Mouse (Mus musculus) olfactory bulb, adult 2 months (tissue): ENCODE data around the gene Tmem217. TPM values are rescaled to one million over a fixed set of nuclear protein-coding genes. Genes with fewer than 3 reads are reported as not detected.
A peak's percentile ranks its signal among the peaks of the same experiment; 100 is the strongest.

Experiments
- H3K27ac ChIP-seq: fragments of 200-500 bp; 2 replicates; pipeline ENCODE4 v1.5.1; 2012; ENCODE audit warnings: low read depth, low read length; ENCODE audit not compliant: insufficient read depth
- H3K4me1 ChIP-seq: fragments of 200-500 bp; 2 replicates; pipeline ENCODE4 v1.6.1; 2012; ENCODE audit warnings: low read length; ENCODE audit not compliant: control insufficient read depth, insufficient read depth
- H3K4me3 ChIP-seq: fragments of 200-500 bp; 2 replicates; pipeline ENCODE4 v1.5.1; 2012; ENCODE audit warnings: mild to moderate bottlenecking, low read depth, low read length, moderate library complexity; ENCODE audit not compliant: insufficient read depth
- CTCF ChIP-seq: fragments of 200-500 bp; IDR thresholded peaks from 2 replicates; pipeline ENCODE4 v1.5.1; 2012; ENCODE audit warnings: low read depth, mild to moderate bottlenecking, low read length, moderate library complexity; ENCODE audit not compliant: insufficient read depth
- POLR2A ChIP-seq: fragments of 200-500 bp; IDR thresholded peaks from 2 replicates; pipeline ENCODE4 v1.6.1; 2012; ENCODE audit warnings: mild to moderate bottlenecking, low read depth, low read length, moderate library complexity; ENCODE audit not compliant: insufficient read depth
- WGBS: fragments of 180-500 bp; shearing (Covaris S2); methylation state at CpG from one replicate; pipeline ENCODE4 v1.1.7; 2018; 5-methylcytosine and 5-hydroxymethylcytosine counted together
- polyA plus RNA-seq: library from polyadenylated mRNA; stranded (reverse); fragments of >200 nt; gene quantifications from 2 replicates; pipeline ENCODE4 v1.2.4, GENCODE M21; 2012; ENCODE audit warnings: low replicate concordance; ENCODE audit not compliant: missing spikeins, insufficient read depth, insufficient read length

Gene Tmem217
- polyA plus RNA-seq, 1 experiment: not detected

GRCm38 (mm10) chr17:29513044-29513730 lies 39.0 kb downstream of the Tmem217 start:
- Histone ChIP-seq H3K4me1 (no peaks in the 10 kb centered on the region), H3K4me3 (no peak overlapping the region), H3K27ac (no peak overlapping the region)
- TF ChIP-seq CTCF (0 out of 2 replicates have a peak, but pooled peaks have one; percentile 22), POLR2A (no peak)
- WGBS: 66% methylated on average over 13 of the region's 13 CpGs

GRCm38 (mm10) chr17:29510691-29511090 lies 41.5 kb downstream of the Tmem217 start:
- no peak overlapping the region for H3K4me3 ChIP-seq
- no peak for TF ChIP-seq POLR2A
- TF ChIP-seq CTCF: no peak
- whole genome bisulfite sequencing: 82% methylated on average over 8 of the region's 8 CpGs
- no peaks in the 10 kb centered on the region for H3K4me1 ChIP-seq
- H3K27ac ChIP-seq: no peak overlapping the region

- Histone ChIP-seq H3K4me3 (no peak overlapping the region), H3K4me1 (no peaks in the 10 kb centered on the region), H3K27ac (no peak overlapping the region)
- 85% methylated on average over 12 of the region's 12 CpGs for WGBS
- no peak for TF ChIP-seq CTCF
- no peak for TF ChIP-seq POLR2A
These were observed 43.1 kb downstream of the Tmem217 start for GRCm38 (mm10) chr17:29508927-29509608.

- 81% methylated on average over 5 of the region's 5 CpGs for WGBS
- H3K4me3 ChIP-seq: no peak overlapping the region
- TF ChIP-seq CTCF: no peak
- no peak for TF ChIP-seq POLR2A
These were observed 48.5 kb downstream of the Tmem217 start for GRCm38 (mm10) chr17:29503700-29504099.

GRCm38 (mm10) chr17:29502669-29503665 lies 49.2 kb downstream of the Tmem217 start:
- no peak for TF ChIP-seq CTCF
- TF ChIP-seq POLR2A: no peak
- Histone ChIP-seq H3K4me3 (no peak overlapping the region), H3K27ac (no peak overlapping the region), H3K4me1 (no peaks in the 10 kb centered on the region; the same call in 1 of the 2 replicates)
- 22% methylated on average over 32 of the region's 32 CpGs for WGBS

More at GRCm38 (mm10) chr17:29503700-29504099, 48.5 kb downstream of the Tmem217 start:
- no peak overlapping the region for H3K27ac ChIP-seq
- H3K4me1 ChIP-seq: no peaks in the 10 kb centered on the region; the same call in 1 of the 2 replicates

GRCm38 (mm10) chr17:29502005-29502668 lies 50.0 kb downstream of the Tmem217 start:
- TF ChIP-seq CTCF (no peak), POLR2A (no peak)
- H3K4me3 ChIP-seq: no peak overlapping the region
- no peak overlapping the region for H3K27ac ChIP-seq
- WGBS: 85% methylated on average over 7 of the region's 7 CpGs
- no peaks in the 10 kb centered on the region; the same call in 1 of the 2 replicates for H3K4me1 ChIP-seq

- WGBS: 85% methylated on average over 17 of the region's 17 CpGs
- H3K27ac ChIP-seq: no peak overlapping the region
- TF ChIP-seq CTCF (no peak), POLR2A (no peak)
These were observed 51.2 kb downstream of the Tmem217 start for GRCm38 (mm10) chr17:29500802-29501469.

More at GRCm38 (mm10) chr17:29500802-29501469, 51.2 kb downstream of the Tmem217 start:
- H3K4me1 ChIP-seq: no peaks in the 10 kb centered on the region; the same call in 1 of the 2 replicates
- no peak overlapping the region for H3K4me3 ChIP-seq
